Mouse (Mus musculus) gastrocnemius, postnatal 14 days (tissue): ENCODE measurements at regions not wholly inside any gene's neighbourhood (a gene's known extent, or its start where the extent isn't known, plus 50 kb on each side); places are given as distances from the start of the nearest gene placed in this dataset.

ENCODE experiments used
- DNase-seq: peaks from one replicate; pipeline ENCODE4 v3.0.0; 2021; ENCODE audit warnings: mixed read lengths
- intact Hi-C: fragments of 180-260 bp; cut with DNase I; formaldehyde crosslinking; loops from one replicate; pipeline ENCODE4 v1.15.1; 2025; ENCODE audit warnings: low total_unique reads

DNA sequence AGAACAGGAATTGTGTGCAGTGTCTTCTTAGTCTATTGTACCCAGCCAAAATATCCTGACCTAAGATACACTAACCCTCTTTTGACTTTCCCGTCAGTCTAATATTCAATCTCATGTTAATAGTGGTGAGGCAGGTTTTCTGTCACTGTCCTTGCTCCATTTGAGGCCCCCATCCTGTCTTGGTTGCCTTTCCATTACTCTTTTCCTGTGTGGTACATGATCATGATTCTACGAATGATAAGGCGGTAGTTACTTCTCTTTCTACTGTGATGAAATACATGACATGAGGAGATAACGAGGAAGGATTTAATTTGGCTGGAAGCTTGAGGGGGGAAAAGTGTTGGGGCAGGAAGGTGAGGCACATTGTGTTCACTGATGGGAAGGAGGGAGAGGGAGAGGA is 185.7 kb upstream of the Pgrmc2 start:
- intact Hi-C loops: no loop called here
- DNase-seq: no peak

GRCm38 (mm10) chr3:41266216-41266615 is 183.4 kb upstream of the Pgrmc2 start:
- intact Hi-C loops: no loop called here

DNA sequence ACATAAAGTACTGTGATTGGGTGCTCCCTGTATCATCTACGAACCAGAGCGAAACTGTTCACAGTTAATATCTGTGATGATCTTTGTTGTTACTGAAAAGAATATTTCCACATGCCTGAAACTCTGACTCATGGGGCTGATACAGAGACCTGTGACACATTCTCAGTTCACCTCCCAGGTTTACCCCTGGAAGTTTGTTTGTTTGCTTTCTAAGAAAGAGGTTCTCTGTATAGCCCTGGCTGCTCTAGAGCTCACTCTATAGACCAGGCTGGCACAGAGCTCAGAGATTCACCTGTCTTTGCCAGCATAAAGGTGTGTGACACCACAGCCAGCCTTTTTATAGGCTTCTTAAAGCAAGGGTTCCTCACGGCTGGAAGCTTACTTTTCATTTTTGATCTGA is 182.6 kb upstream of the Pgrmc2 start:
- intact Hi-C loops: no loop called here
- DNase-seq: no peak

More at GRCm38 (mm10) chr3:41266216-41266615, 183.4 kb upstream of the Pgrmc2 start:
- DNase-seq: no peak

DNA sequence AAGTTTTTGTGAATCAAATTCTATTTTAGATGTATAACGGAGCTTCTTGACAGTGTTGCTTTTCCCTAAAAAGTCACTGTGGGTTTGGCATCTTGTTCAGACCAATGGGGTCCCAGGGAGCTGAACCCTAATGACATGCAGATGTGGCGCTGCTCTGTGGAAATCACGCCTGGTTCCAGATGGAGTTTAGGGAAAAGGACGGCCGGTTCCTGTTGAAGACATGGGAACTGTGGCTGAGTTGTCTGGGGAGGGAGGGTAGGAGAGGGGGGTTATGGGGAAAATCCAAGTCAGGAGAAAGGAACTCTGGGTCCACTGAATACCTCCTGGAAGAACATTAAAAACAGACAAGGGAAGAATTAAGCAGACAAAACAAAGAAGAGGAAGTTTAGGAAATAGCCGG is 175.4 kb upstream of the Pgrmc2 start:
- DNase-seq: peak; percentile 17
- intact Hi-C loops: no loop called here

DNA sequence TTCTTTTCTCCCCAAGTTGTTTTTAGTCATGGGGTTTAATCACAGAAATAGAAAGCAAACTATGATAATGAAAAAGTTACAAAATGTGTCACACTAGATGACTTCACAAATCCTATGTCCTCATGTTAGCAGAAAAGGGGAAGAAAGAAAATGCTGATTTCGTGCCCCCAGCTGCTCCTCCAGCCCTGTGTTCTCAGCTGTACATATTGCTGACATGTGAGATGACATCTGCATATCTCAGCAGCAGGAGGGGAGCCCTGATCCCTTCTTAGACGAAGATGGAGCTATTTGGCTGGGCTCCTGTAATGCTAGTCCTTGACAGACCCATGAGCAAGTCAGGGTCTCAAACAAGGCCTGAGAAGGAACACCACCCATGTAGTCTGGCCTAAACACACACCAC is 162.1 kb upstream of the Pgrmc2 start:
- intact Hi-C loops: no loop called here
- no peak for DNase-seq

DNA sequence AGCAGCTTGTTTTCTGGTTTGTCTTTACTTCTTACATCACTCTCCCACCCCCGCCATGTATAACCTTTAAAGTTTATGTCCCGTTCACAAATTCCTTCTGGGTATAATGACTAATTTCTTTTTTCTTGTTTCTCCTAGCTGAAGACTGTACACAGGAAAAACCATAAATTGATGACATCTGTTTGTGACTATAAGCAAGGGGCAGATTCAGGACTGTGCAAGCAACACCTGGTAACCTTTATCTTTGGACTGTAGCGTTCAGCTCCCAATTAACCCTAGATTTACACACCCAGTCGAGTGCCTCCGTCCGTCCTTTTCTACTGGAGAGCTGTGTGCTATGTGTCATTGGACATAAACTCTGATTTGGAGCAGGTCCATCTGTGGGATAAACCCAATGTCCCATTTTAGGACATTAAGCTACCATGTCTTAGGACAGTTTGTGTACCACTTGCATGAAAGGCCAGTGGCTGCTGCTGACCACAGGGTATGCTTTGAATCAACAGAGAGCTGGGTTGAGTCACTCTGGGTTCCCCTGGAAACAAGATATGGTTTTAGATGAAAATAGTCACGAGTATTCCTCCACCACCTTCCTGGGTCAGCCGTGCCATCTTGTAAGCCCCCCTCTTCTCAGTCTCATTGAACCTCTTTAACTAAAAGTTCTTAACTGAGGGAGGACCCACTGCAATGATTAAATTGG is 159.2 kb upstream of the Pgrmc2 start:
- DNase-seq: no peak
- intact Hi-C loops: no loop called here

GRCm38 (mm10) chr3:41239801-41240200 is 157.0 kb upstream of the Pgrmc2 start:
- intact Hi-C loops: no loop called here
- no peak for DNase-seq

- intact Hi-C loops: no loop called here
- no peak for DNase-seq
Observed at GRCm38 (mm10) chr3:41239246-41239645, 156.4 kb upstream of the Pgrmc2 start.

- intact Hi-C loops: no loop called here
- no peak for DNase-seq
Observed at GRCm38 (mm10) chr3:41238046-41238445, 155.2 kb upstream of the Pgrmc2 start.

- no peak for DNase-seq
- intact Hi-C loops: no loop called here
Observed at GRCm38 (mm10) chr3:41235610-41236009, 152.8 kb upstream of the Pgrmc2 start.

DNA sequence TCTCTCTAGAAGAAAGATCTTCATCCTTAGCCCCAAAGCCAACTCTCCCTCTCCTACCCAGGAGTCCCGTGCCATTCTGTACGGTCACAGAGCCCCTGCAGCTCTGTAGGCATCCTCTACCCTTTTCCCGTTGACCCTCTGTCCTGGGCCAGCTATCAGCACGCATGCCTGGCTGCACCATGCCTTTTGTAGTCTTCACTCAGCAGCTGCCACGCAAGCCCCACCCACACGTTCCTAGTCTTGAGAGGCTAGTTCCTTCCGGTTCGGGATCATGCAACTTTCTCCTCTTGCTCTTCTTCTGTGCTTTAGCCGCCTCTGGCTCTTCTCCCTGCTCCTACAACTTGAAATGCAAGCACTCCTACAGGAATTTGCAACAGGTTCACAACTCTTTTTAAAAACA is 152.1 kb upstream of the Pgrmc2 start:
- intact Hi-C loops: no loop called here

GRCm38 (mm10) chr3:41234191-41234590 is 151.3 kb upstream of the Pgrmc2 start:
- DNase-seq: no peak
- intact Hi-C loops: no loop called here

More for the DNA sequence above, 152.1 kb upstream of the Pgrmc2 start:
- DNase-seq: peak; percentile 15

DNA sequence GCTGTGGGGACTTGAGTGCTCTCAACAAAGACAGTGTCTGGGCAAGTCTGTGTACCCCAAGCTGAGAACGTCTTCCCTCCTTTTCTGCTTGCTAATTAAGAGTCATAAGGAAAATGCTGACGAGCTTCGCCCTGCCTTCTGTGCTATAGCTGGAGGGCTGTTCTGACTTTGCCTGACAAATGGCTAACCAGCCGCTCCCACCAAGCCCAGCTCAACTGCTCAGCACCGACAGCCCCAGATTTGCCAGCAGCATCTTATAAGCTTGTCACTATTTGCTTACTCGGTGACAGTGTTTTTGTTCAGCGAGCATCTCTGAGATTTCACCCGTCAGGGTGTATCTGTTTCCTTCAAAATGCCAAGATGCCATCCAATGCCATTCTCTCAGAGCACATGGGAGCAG is 150.6 kb upstream of the Pgrmc2 start:
- intact Hi-C loops: no loop called here

DNA sequence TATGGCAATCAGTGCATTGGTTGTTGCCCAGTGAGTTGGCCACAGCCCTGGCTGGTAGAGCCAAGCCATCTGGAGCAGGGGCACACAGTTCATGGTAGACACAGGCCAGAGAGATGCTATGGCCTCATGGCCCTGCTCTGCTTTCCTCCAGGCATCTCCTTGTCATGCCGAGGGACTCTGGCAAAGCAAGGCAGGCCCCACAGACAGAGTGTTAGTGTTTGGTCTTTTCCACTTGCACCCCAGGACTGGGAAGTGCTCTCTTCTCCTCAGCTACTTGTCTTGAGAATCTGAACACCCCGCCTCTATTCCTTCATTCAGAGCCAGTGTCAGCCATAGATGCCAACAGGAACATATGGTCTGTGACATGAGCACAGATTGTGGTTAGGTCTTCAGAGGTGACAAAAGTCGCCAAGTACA is 148.1 kb upstream of the Pgrmc2 start:
- intact Hi-C loops: no loop called here
- DNase-seq: no peak

More for the DNA sequence above, 150.6 kb upstream of the Pgrmc2 start:
- no peak for DNase-seq

- DNase-seq: no peak
- intact Hi-C loops: loop anchor here (5.0 kb wide), 1 partner anchor 368 kb away; no protein-coding TSS in a partner anchor
Observed at GRCm38 (mm10) chr3:41229493-41229892, 146.6 kb upstream of the Pgrmc2 start.

DNA sequence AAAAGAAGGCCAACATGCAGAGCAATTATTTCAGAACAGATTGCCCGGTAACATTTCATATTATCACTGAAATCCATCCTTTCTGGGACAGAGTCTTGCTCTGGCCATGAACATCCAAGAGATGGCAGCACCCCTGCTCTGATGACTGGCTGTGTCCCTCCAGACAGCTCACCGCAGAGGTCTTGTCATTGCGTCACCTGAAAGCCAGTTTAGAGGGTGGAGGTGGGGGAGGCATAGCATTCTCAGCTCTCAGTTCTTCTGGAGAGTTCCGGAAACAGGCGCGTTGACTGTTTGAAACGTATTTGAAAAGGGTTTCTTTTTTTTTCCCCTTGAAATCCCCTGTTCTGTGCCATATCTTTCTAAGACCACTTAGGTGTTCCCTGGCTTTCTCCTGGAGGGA is 145.7 kb upstream of the Pgrmc2 start:
- DNase-seq: peak; percentile 60
- intact Hi-C loops: loop anchor here (5.0 kb wide), 1 partner anchor 369 kb away; no protein-coding TSS in a partner anchor

GRCm38 (mm10) chr3:41220746-41221145 is 137.9 kb upstream of the Pgrmc2 start:
- no peak for DNase-seq
- intact Hi-C loops: no loop called here

- intact Hi-C loops: no loop called here
- DNase-seq: no peak
Observed at GRCm38 (mm10) chr3:41217770-41218169, 134.9 kb upstream of the Pgrmc2 start.

DNA sequence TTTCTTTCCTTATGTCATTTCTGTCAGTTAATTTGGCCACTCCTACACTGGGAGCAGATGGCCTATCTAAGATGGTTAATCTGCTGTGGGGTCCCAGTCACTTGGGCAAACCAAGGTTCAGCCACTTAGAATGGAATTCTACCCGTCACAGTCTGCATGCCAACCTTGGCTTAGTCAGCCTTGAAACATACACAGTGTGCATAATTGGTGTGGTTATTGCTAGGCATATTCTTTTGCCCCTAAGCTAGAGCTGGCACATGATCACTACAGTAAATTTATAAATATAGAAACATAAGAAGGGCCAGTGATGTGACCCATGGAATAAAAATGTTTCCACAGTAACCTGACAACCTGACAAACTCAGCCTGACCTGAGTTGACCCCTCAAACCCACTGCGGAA is 130.7 kb upstream of the Pgrmc2 start:
- intact Hi-C loops: no loop called here
- DNase-seq: no peak

DNA sequence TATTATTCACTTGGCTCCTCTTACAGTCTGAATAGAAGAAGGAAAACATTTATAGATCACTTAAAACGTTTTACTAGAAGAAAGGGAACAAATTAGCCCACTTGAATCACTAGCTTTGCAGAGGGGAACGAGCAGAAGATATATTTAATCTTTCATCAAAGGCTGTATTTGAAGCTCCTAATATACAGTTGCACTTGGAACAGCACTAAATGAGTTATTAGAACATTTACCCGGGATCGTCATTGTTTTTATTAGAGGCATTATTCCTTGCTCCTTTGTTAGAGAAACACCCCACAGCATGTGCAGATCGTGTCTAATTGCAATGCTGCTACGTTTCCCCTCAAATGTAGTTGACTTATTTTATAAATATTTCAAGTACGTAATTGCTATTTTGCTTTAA is 127.5 kb upstream of the Pgrmc2 start:
- no peak for DNase-seq
- intact Hi-C loops: no loop called here

GRCm38 (mm10) chr3:41202895-41203294 is 120.0 kb upstream of the Pgrmc2 start:
- intact Hi-C loops: no loop called here
- DNase-seq: no peak

- intact Hi-C loops: no loop called here
Observed at GRCm38 (mm10) chr3:41201782-41202181, 118.9 kb upstream of the Pgrmc2 start.

More at GRCm38 (mm10) chr3:41201782-41202181, 118.9 kb upstream of the Pgrmc2 start:
- DNase-seq: no peak
